Mouse (Mus musculus): ENCODE measurements around the gene Knop1. TPM values are rescaled to one million over a fixed set of nuclear protein-coding genes. Genes with fewer than 3 reads are reported as not detected.

Knop1 gene
- total RNA-seq, 2 experiments from 2014 or later, result 29.7 to 40.2 TPM

- no peak for ATAC-seq (replicated peaks; ENCODE audit: poor library complexity)
These were observed 6.4 kb downstream of the Knop1 start for GRCm38 (mm10) chr7:118849543-118850250.

GRCm38 (mm10) chr7:118848796-118849195, 7.3 kb downstream of the Knop1 start:
- ATAC-seq (replicated peaks; ENCODE audit: poor library complexity), result no peak

- no peak for ATAC-seq (replicated peaks; ENCODE audit: poor library complexity)
These were observed 9.7 kb downstream of the Knop1 start for GRCm38 (mm10) chr7:118846329-118846728.

- no peak for ATAC-seq (replicated peaks; ENCODE audit: poor library complexity)
These were observed 10.9 kb downstream of the Knop1 start for GRCm38 (mm10) chr7:118845141-118845540.

- no peak for ATAC-seq (replicated peaks; ENCODE audit: poor library complexity)
These were observed 13.1 kb downstream of the Knop1 start for GRCm38 (mm10) chr7:118842938-118843337.

GRCm38 (mm10) chr7:118841796-118842195, 14.3 kb downstream of the Knop1 start:
- peak; percentile 43 for ATAC-seq (replicated peaks; ENCODE audit: poor library complexity)

GRCm38 (mm10) chr7:118841030-118841745, 14.9 kb downstream of the Knop1 start:
- no peak for ATAC-seq (replicated peaks; ENCODE audit: poor library complexity)

GRCm38 (mm10) chr7:118837901-118838300, 18.2 kb downstream of the Knop1 start:
- no peak for ATAC-seq (replicated peaks; ENCODE audit: poor library complexity)

- ATAC-seq (replicated peaks; ENCODE audit: poor library complexity), result peak; percentile 83
These were observed 28.1 kb downstream of the Knop1 start for GRCm38 (mm10) chr7:118827975-118828416.

GRCm38 (mm10) chr7:118824451-118824850, 31.6 kb downstream of the Knop1 start:
- no peak for ATAC-seq (replicated peaks; ENCODE audit: poor library complexity)

- no peak; the same call in 1 of the 2 replicates for ATAC-seq (replicated peaks; ENCODE audit: poor library complexity)
These were observed 34.0 kb downstream of the Knop1 start for GRCm38 (mm10) chr7:118821887-118822556.

GRCm38 (mm10) chr7:118821356-118821755, 34.7 kb downstream of the Knop1 start:
- ATAC-seq (replicated peaks; ENCODE audit: poor library complexity), result peak; percentile 47

- no peak for ATAC-seq (replicated peaks; ENCODE audit: poor library complexity)
These were observed 36.4 kb downstream of the Knop1 start for GRCm38 (mm10) chr7:118819666-118820065.

- ATAC-seq (replicated peaks; ENCODE audit: poor library complexity), result no peak
These were observed 38.3 kb downstream of the Knop1 start for GRCm38 (mm10) chr7:118817741-118818140.

GRCm38 (mm10) chr7:118816275-118816674, 39.8 kb downstream of the Knop1 start:
- no peak for ATAC-seq (replicated peaks; ENCODE audit: poor library complexity)

GRCm38 (mm10) chr7:118813592-118813991, 42.5 kb downstream of the Knop1 start:
- ATAC-seq (replicated peaks; ENCODE audit: poor library complexity), result no peak

GRCm38 (mm10) chr7:118811407-118812106, 44.5 kb downstream of the Knop1 start:
- peak; percentile 72 for ATAC-seq (replicated peaks; ENCODE audit: poor library complexity)

GRCm38 (mm10) chr7:118807899-118808298, 48.2 kb downstream of the Knop1 start:
- ATAC-seq (replicated peaks; ENCODE audit: poor library complexity), result no peak

- no peak for ATAC-seq (replicated peaks; ENCODE audit: poor library complexity)
These were observed 49.2 kb downstream of the Knop1 start for GRCm38 (mm10) chr7:118806631-118807411.

- ATAC-seq (replicated peaks; ENCODE audit: poor library complexity), result no peak
These were observed 52.6 kb downstream of the Knop1 start for GRCm38 (mm10) chr7:118803425-118803824.
